Mouse (Mus musculus): ENCODE results near the gene Gcc2. TPM values are rescaled to one million over a fixed set of nuclear protein-coding genes. Genes with fewer than 3 reads are reported as not detected.
"Not testable (repeated sequence)": the region's sequence is repeated elsewhere in the genome, so short reads cannot be mapped to it uniquely, and the experiment has no call there.

Gene Gcc2
- total RNA-seq, 2 experiments from 2014 or later = 20.9 to 23.5 TPM

GRCm38 (mm10) chr10:58322361-58323027 lies 67.2 kb downstream of the Gcc2 start:
- no peak for DNase-seq (ENCODE audit: low spot score in 2 of 2)

- DNase-seq (ENCODE audit: low spot score in 2 of 2) = peak; percentile 97 to 99
Observed at GRCm38 (mm10) chr10:58323028-58323991, 68.0 kb downstream of the Gcc2 start, which contains the start of gene Lims1. Lims1 (plus strand) TSS chr10:58323466.

- DNase-seq (ENCODE audit: low spot score in 2 of 2) = no peak
Observed at GRCm38 (mm10) chr10:58326271-58326670, 71.0 kb downstream of the Gcc2 start.

- DNase-seq (ENCODE audit: low spot score in 2 of 2) = not testable (repeated sequence)
Observed at GRCm38 (mm10) chr10:58327836-58328235, 72.5 kb downstream of the Gcc2 start.

- no peak for DNase-seq (ENCODE audit: low spot score in 2 of 2)
Observed at GRCm38 (mm10) chr10:58328517-58329108, 73.3 kb downstream of the Gcc2 start.

GRCm38 (mm10) chr10:58330635-58331034 lies 75.3 kb downstream of the Gcc2 start:
- DNase-seq (ENCODE audit: low spot score in 2 of 2) = no peak

GRCm38 (mm10) chr10:58331741-58332140 lies 76.4 kb downstream of the Gcc2 start:
- DNase-seq (ENCODE audit: low spot score in 2 of 2) = no peak

GRCm38 (mm10) chr10:58333414-58333813 lies 78.1 kb downstream of the Gcc2 start:
- no peak for DNase-seq (ENCODE audit: low spot score in 2 of 2)

- no peak for DNase-seq (ENCODE audit: low spot score in 2 of 2)
Observed at GRCm38 (mm10) chr10:58336156-58336555, 80.9 kb downstream of the Gcc2 start.

- not testable (repeated sequence) for DNase-seq (ENCODE audit: low spot score in 2 of 2)
Observed at GRCm38 (mm10) chr10:58337091-58337490, 81.8 kb downstream of the Gcc2 start.

- DNase-seq (ENCODE audit: low spot score in 2 of 2) = no peak
Observed at GRCm38 (mm10) chr10:58338590-58338989, 83.3 kb downstream of the Gcc2 start.

GRCm38 (mm10) chr10:58341685-58342084 lies 86.4 kb downstream of the Gcc2 start:
- peak; percentile 17 to 28 for DNase-seq (ENCODE audit: low spot score in 2 of 2)

- DNase-seq (ENCODE audit: low spot score in 2 of 2) = no peak
Observed at GRCm38 (mm10) chr10:58342199-58342598, 86.9 kb downstream of the Gcc2 start.

- DNase-seq (ENCODE audit: low spot score in 2 of 2) = no peak
Observed at GRCm38 (mm10) chr10:58343552-58343951, 88.3 kb downstream of the Gcc2 start.

- DNase-seq (ENCODE audit: low spot score in 2 of 2) = no peak
Observed at GRCm38 (mm10) chr10:58350600-58350999, 95.3 kb downstream of the Gcc2 start.

GRCm38 (mm10) chr10:58351670-58352069 lies 96.4 kb downstream of the Gcc2 start:
- DNase-seq (ENCODE audit: low spot score in 2 of 2) = no peak

- DNase-seq (ENCODE audit: low spot score in 2 of 2) = no peak
Observed at GRCm38 (mm10) chr10:58352364-58352763, 97.1 kb downstream of the Gcc2 start.

- DNase-seq (ENCODE audit: low spot score in 2 of 2) = no peak
Observed at GRCm38 (mm10) chr10:58354561-58354960, 99.3 kb downstream of the Gcc2 start.

All from gastrocnemius, postnatal 4 days (tissue).